Mouse (Mus musculus) liver, adult 2 months (tissue): ENCODE measurements around the gene Dlg2. TPM values are rescaled to one million over a fixed set of nuclear protein-coding genes. Genes with fewer than 3 reads are reported as not detected.
A peak's percentile ranks its signal among the peaks of the same experiment; 100 is the strongest.

Source experiments
- DNase-seq: peaks from one replicate; pipeline ENCODE4 v3.0.0-alpha.2; 2011; ENCODE audit warnings: low read depth, low spot score; ENCODE audit errors: extremely low read depth
- H3K27ac ChIP-seq: fragments of 200-500 bp; replicated peaks from 2 replicates; pipeline ENCODE4 v1.5.1; 2012; ENCODE audit warnings: low read depth, mild to moderate bottlenecking, control low read depth, inconsistent platforms, low read length; ENCODE audit not compliant: insufficient read depth
- H3K27me3 ChIP-seq: fragments of 200-500 bp; 2 replicates; pipeline ENCODE4 v1.6.1; 2012; ENCODE audit warnings: mild to moderate bottlenecking, moderate library complexity, low read length, inconsistent platforms; ENCODE audit not compliant: control insufficient read depth, insufficient read depth
- H3K36me3 ChIP-seq: fragments of 200-500 bp; 2 replicates; pipeline ENCODE4 v1.6.1; 2012; ENCODE audit warnings: low read length, inconsistent platforms; ENCODE audit not compliant: control insufficient read depth, insufficient read depth
- H3K4me1 ChIP-seq: fragments of 200-500 bp; 2 replicates; pipeline ENCODE4 v1.6.1; 2011; ENCODE audit warnings: low read length; ENCODE audit not compliant: control insufficient read depth, insufficient read depth
- H3K4me3 ChIP-seq: fragments of 200-500 bp; 2 replicates; pipeline ENCODE4 v1.5.1; 2011; ENCODE audit warnings: low read depth, mild to moderate bottlenecking, control low read depth, low read length, moderate library complexity; ENCODE audit not compliant: insufficient read depth
- H3K79me2 ChIP-seq: fragments of 200-500 bp; 2 replicates; pipeline ENCODE4 v1.6.1; 2012; ENCODE audit warnings: inconsistent platforms, mild to moderate bottlenecking, low read length, moderate library complexity; ENCODE audit not compliant: control insufficient read depth, insufficient read depth
- H3K9ac ChIP-seq: fragments of 200-500 bp; 2 replicates; pipeline ENCODE4 v1.6.1; 2012; ENCODE audit warnings: low read depth, mild to moderate bottlenecking, control low read depth, inconsistent platforms, low read length
- CTCF ChIP-seq: fragments of 200-500 bp; IDR thresholded peaks from 2 replicates; pipeline ENCODE4 v1.5.1; 2011; ENCODE audit warnings: low read depth, low read length, control low read depth
- POLR2A ChIP-seq: fragments of 200-500 bp; IDR thresholded peaks from 2 replicates; pipeline ENCODE4 v1.6.1; 2011; ENCODE audit warnings: low read length, control low read depth; ENCODE audit not compliant: insufficient read depth; ENCODE audit errors: extremely low read depth
- WGBS: fragments of 180-500 bp; shearing (Covaris S2); methylation state at CpG from one replicate; pipeline ENCODE4 v1.1.7; 2018; 5-methylcytosine and 5-hydroxymethylcytosine counted together
- polyA plus RNA-seq: library from polyadenylated mRNA; depleted of rRNA; stranded (reverse); fragments of >200 nt; gene quantifications from 2 replicates; pipeline ENCODE4 v1.2.3, GENCODE M21; 2012
- total RNA-seq: library from RNA; depleted of rRNA; stranded (reverse); fragments of >200 nt; gene quantifications from 2 replicates; pipeline ENCODE4 v1.2.3, GENCODE M21; 2014

Dlg2 gene
- total and polyA plus RNA-seq, 2 experiments, result 0.65 TPM; not detected in 1

- Histone ChIP-seq H3K9ac (no peak overlapping the region), H3K27ac (no peak overlapping the region), H3K4me3 (no peak overlapping the region), H3K27me3 (no peaks in the 10 kb centered on the region), H3K79me2 (no peaks in the 10 kb centered on the region), H3K4me1 (no peaks in the 10 kb centered on the region), H3K36me3 (no peaks in the 10 kb centered on the region)
- WGBS, result 42% methylated on average over 1 of the region's 1 CpGs
- no peak for TF ChIP-seq POLR2A
- no peak for TF ChIP-seq CTCF
- peak; percentile 9 for DNase-seq
Measured at GRCm38 (mm10) chr7:91548796-91549195, 1072.3 kb downstream of the Dlg2 start.

- Histone ChIP-seq H3K27ac (no peak overlapping the region), H3K9ac (no peak overlapping the region), H3K36me3 (no peaks in the 10 kb centered on the region), H3K27me3 (no peaks in the 10 kb centered on the region), H3K4me3 (no peak overlapping the region), H3K79me2 (no peaks in the 10 kb centered on the region), H3K4me1 (no peaks in the 10 kb centered on the region; the same call in 1 of the 2 replicates)
- TF ChIP-seq CTCF (no peak), POLR2A (no peak)
- DNase-seq, result no peak
Measured at GRCm38 (mm10) chr7:91557582-91557981, 1081.1 kb downstream of the Dlg2 start.

- Histone ChIP-seq H3K9ac (no peak overlapping the region), H3K36me3 (no peaks in the 10 kb centered on the region), H3K4me1 (peaks cover 6% of the 10 kb centered on the region), H3K27ac (no peak overlapping the region), H3K4me3 (no peak overlapping the region), H3K27me3 (no peaks in the 10 kb centered on the region), H3K79me2 (no peaks in the 10 kb centered on the region)
- peak; percentile 90 for DNase-seq
- no peak for TF ChIP-seq CTCF
- TF ChIP-seq POLR2A, result no peak
Measured at GRCm38 (mm10) chr7:91567423-91567822, 1091.0 kb downstream of the Dlg2 start.

GRCm38 (mm10) chr7:91570969-91571368 lies 1094.5 kb downstream of the Dlg2 start:
- WGBS, result 97% methylated on average over 2 of the region's 2 CpGs
- no peak for DNase-seq
- Histone ChIP-seq H3K4me1 (peaks cover 6% of the 10 kb centered on the region), H3K79me2 (no peaks in the 10 kb centered on the region), H3K4me3 (no peak overlapping the region), H3K36me3 (no peaks in the 10 kb centered on the region), H3K27ac (no peak overlapping the region), H3K9ac (no peak overlapping the region), H3K27me3 (no peaks in the 10 kb centered on the region)
- TF ChIP-seq CTCF (no peak), POLR2A (no peak)

- H3K4me3 ChIP-seq, result no peak overlapping the region
- no peaks in the 10 kb centered on the region for H3K79me2 ChIP-seq
- DNase-seq, result no peak
- H3K4me1 ChIP-seq, result no peaks in the 10 kb centered on the region
- 62% methylated on average over 2 of the region's 2 CpGs for WGBS
- H3K9ac ChIP-seq, result no peak overlapping the region
- H3K27ac ChIP-seq, result no peak overlapping the region
- H3K36me3 ChIP-seq, result no peaks in the 10 kb centered on the region
- no peak for TF ChIP-seq CTCF
- no peak for TF ChIP-seq POLR2A
- no peaks in the 10 kb centered on the region for H3K27me3 ChIP-seq
Measured at GRCm38 (mm10) chr7:91572666-91573065, 1096.2 kb downstream of the Dlg2 start.

GRCm38 (mm10) chr7:91573321-91573720 lies 1096.8 kb downstream of the Dlg2 start:
- H3K36me3 ChIP-seq, result no peaks in the 10 kb centered on the region
- H3K4me3 ChIP-seq, result no peak overlapping the region
- TF ChIP-seq CTCF, result no peak
- no peak for TF ChIP-seq POLR2A

More at GRCm38 (mm10) chr7:91573321-91573720, 1096.8 kb downstream of the Dlg2 start:
- H3K79me2 ChIP-seq, result no peaks in the 10 kb centered on the region
- DNase-seq, result no peak
- no peaks in the 10 kb centered on the region for H3K4me1 ChIP-seq
- H3K27ac ChIP-seq, result no peak overlapping the region
- no peaks in the 10 kb centered on the region for H3K27me3 ChIP-seq
- no peak overlapping the region for H3K9ac ChIP-seq
